Mouse (Mus musculus) central nervous system, embryonic 18 days (tissue): Measurements from ENCODE around the gene Olfr201. TPM values are rescaled to one million over a fixed set of nuclear protein-coding genes. Genes with fewer than 3 reads are reported as not detected.

ENCODE experiments used
- polyA plus RNA-seq: library from polyadenylated mRNA; depleted of rRNA; stranded (reverse); fragments of >200 nt; gene quantifications from 2 replicates; pipeline ENCODE4 v1.2.3, GENCODE M21; 2012; rRNA removed

Gene Olfr201
- 0.01 TPM in 1 of 2 replicates, not detected in the other for polyA plus RNA-seq

DNA sequence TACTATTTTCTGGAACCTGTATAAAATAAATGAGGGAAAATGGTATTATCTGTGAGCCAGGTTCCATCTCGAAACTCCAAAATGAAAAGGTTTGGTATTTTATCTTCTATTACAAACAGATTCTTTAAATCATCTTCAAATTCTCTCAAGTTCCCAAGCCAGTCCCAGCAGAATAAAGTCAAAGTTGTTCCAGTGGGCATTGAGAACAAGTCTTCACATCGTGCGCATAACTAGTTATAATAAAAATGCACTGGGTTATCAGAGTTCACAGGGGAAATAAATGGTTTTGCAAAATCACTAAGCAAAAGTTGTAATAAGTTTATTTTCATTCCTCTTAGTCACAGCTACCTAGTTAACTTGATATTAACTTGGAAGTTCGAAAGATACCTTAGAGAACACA lies at the start of gene Olfr201:
TSS of gene Olfr201 (minus strand) at position 101 of the 400 bp plus-strand sequence.

DNA sequence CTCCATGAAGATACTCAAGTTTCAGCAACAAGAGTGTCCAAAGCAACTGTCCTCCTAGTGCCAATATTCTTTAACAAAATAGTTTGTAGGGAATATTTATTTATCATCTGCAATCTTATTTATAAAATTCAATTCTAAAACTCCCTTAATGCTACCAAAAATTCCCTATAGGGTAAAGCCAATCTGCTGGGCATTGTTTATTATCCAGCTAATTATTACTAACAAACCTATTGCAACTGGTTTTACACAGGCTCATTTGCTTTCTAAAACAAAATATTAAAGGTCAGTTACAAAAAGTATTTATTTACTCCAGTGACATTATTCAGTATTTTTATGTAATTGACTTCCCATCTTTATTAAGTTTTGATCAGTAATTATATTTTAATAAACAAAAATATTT lies 45.7 kb upstream of the Olfr201 start, which contains the start of gene Olfr204:
TSS of gene Olfr204 (minus strand) at position 101 of the 400 bp plus-strand sequence.

DNA sequence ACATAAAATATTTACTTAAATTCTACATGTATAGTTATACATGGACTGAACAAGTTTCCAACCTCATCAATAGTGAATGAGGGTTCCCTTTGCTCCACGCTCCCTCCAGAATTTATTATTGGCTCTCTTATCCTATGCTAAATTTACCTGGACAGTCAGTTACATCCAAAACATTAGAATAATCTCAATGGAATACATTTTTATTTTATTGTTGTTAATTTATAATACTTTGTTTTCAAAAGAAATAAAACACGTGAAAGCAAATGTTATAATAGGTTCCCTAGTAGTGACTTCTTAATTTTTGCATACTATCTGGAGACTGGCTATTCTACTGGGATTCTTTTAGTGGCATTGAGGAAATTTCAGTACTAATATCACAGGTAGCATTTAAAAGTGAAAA lies 26.1 kb upstream of the Olfr201 start, which contains the start of gene Olfr203:
TSS of gene Olfr203 (plus strand) at position 301 of the 400 bp plus-strand sequence.

DNA sequence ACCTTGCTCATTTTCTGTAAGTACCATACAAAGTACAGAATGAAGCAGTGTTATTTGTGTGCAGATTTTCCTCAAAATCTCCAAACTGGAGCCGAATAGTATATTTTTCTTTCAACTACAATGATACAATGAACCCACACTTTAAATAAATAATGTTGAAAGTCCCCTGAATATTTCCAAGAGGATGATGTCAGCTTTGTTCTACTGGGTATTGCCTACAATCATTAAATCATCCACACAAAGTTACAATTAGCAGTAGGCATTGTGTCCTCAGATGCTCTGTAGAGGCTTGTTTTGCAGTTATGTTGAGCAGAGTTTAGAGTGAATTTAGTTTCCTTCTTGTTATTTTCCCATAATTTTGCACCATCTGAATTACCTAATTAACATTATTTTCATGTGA lies 14.3 kb upstream of the Olfr201 start, which contains the start of gene Olfr202:
TSS of gene Olfr202 (minus strand) at position 101 of the 400 bp plus-strand sequence.

DNA sequence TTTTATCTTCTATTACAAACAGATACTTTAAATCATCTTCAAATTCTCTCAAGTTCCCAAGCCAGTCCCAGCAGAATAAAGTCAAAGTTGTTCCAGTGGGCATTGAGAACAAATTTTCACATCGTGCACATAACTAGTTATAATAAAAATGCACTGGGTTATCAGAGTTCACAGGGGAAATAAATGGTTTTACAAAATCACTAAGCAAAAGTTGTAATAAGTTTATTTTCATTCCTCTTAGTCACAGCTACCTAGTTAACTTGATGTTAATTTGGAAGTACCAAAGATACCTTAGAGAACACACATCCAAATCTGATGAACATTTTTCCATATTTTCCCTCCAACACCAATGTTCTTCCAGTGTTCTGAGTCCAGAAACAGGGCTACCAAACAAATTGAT lies 52.8 kb downstream of the Olfr201 start, which contains the start of gene Olfr199:
TSS of gene Olfr199 (minus strand) at position 101 of the 400 bp plus-strand sequence.

Other genes with a start within 250 kb of the Olfr201 start
- not detected in 2 replicates for gene Olfr186, start 242.3 kb downstream of the Olfr201 start, polyA plus RNA-seq
- gene Olfr187, start 232.9 kb downstream of the Olfr201 start, polyA plus RNA-seq = not detected in 2 replicates
- not detected in 2 replicates for gene Olfr190, start 194.6 kb downstream of the Olfr201 start, polyA plus RNA-seq
- gene Olfr191, start 182.8 kb downstream of the Olfr201 start, polyA plus RNA-seq = not detected in 2 replicates
- gene Olfr193, start 160.8 kb downstream of the Olfr201 start, polyA plus RNA-seq = not detected in 2 replicates
- gene Olfr194, start 151.6 kb downstream of the Olfr201 start, polyA plus RNA-seq = not detected in 2 replicates
- gene Olfr195, start 125.6 kb downstream of the Olfr201 start, polyA plus RNA-seq = not detected in 2 replicates
- gene Olfr196, start 102.2 kb downstream of the Olfr201 start, polyA plus RNA-seq = not detected in 2 replicates
- not detected in 2 replicates for gene Olfr198, start 69.1 kb downstream of the Olfr201 start, polyA plus RNA-seq
- not detected in 2 replicates for gene Olfr199, start 52.9 kb downstream of the Olfr201 start, polyA plus RNA-seq
- not detected in 2 replicates for gene Olfr202, start 14.2 kb upstream of the Olfr201 start, polyA plus RNA-seq
- not detected in 2 replicates for gene Olfr203, start 26.2 kb upstream of the Olfr201 start, polyA plus RNA-seq
- not detected in 2 replicates for gene Olfr204, start 45.6 kb upstream of the Olfr201 start, polyA plus RNA-seq
- gene Olfr205, start 58.5 kb upstream of the Olfr201 start, polyA plus RNA-seq = not detected in 2 replicates
- gene Olfr206, start 76.6 kb upstream of the Olfr201 start, polyA plus RNA-seq = not detected in 2 replicates
- not detected in 2 replicates for gene Olfr209, start 91.4 kb upstream of the Olfr201 start, polyA plus RNA-seq
- gene Gabrr3, start 134.7 kb upstream of the Olfr201 start, polyA plus RNA-seq = 0.03 and 0.05 TPM in 2 replicates
- 8.6 and 9.3 TPM in 2 replicates for gene Riox2, start 199.1 kb upstream of the Olfr201 start, polyA plus RNA-seq